Mouse (Mus musculus) megakaryocyte progenitor cell, adult 5-6 weeks (primary cell): ENCODE measurements at regions not wholly inside any gene's neighbourhood (a gene's known extent, or its start where the extent isn't known, plus 50 kb on each side); places are given as distances from the start of the nearest gene placed in this dataset.
"Not testable (repeated sequence)": the region's sequence is repeated elsewhere in the genome, so short reads cannot be mapped to it uniquely, and the experiment has no call there.

Experiments
- ATAC-seq: replicated peaks from 2 replicates; pipeline ENCODE4 v1.8.0; 2016; ENCODE audit warnings: mild to moderate bottlenecking, moderate TSS enrichment, inconsistent platforms; ENCODE audit not compliant: poor library complexity

DNA sequence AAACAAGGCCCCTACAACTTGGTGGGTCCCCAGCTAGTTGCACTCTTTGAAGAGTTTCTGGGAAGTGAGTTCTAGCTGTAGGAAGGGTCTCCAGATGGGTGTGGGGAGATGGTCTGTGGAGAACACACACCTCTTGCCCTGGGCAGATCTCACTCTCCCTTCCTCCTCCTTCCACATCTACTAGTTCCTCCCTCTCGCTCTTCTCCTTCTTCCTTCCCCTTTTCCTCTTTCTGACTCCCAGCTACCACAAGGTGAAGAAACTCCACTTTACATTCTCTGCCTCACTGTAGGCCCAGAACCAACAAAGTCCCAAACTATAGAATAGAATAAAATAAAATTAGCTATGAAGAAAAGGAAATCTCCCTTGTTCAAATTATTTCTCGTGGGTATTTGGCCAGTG, 311.0 kb upstream of the Ercc4 start:
- ATAC-seq, result peak; percentile 65

- no peak for ATAC-seq
These were observed 309.3 kb upstream of the Ercc4 start for GRCm38 (mm10) chr16:12800181-12800580.

DNA sequence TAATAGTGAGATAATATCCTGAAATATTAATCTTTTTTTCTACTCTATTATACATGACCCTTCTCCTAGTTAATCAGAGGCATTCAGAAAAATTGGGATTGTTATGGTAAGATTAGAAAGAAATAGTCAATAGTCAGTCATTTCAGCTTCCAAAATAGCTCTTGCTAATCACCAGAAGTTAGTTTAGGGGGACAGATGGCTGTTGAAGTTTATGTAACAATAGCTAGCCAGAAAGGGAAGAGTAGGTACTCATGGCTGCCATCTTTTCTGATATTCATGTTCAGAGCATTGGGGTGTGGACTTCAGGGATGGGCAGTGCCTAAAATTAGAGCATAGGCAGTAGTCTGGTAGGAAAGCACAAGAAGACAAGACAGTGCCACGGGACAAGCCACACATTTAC, 306.8 kb upstream of the Ercc4 start:
- ATAC-seq, result no peak

- ATAC-seq, result no peak
These were observed 302.1 kb upstream of the Ercc4 start for GRCm38 (mm10) chr16:12807351-12807871.

- no peak for ATAC-seq
These were observed 298.4 kb upstream of the Ercc4 start for GRCm38 (mm10) chr16:12811088-12811487.

- ATAC-seq, result no peak
These were observed 284.8 kb upstream of the Ercc4 start for GRCm38 (mm10) chr16:12824646-12825045.

DNA sequence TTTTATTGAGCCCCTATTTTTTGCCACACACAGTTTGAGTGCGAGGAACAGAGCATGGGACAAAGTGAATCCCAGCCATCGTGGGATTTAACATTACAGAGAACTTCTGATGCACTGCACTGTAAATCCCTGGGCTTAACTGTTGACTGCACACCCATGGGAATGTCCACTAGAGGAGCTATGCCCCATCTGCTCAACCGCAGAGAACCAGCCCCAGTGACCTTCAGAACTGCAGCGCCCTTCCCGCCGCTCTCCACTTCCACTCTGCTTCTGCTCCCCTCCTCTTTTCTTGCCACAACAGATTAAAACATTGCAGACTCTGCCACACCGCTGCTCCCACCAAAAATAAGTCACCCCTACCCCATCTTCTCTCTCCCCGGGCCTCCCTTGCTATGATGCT, 283.3 kb upstream of the Ercc4 start:
- peak; percentile 42; the same call in 1 of the 2 replicates for ATAC-seq

DNA sequence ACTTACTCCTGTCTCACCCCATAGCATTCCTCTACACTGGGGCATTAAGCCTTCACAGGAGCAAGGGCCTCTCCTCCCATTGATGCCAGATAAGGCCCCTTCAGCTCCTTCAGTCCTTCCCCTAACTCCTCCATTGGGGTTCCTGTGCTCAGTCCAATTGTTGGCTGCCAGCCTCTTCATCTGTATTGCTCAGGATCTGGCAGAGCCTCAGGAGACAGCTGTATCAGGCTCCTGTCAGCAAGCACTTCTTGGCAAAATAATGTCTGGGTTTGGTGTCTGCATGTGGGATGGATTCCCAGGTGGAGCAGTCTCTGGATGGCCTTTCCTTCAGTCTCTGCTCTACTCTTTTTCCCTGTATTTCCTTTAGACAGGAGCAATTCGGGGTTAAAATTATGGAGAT, 278.2 kb upstream of the Ercc4 start:
- ATAC-seq, result not testable (repeated sequence)

GRCm38 (mm10) chr16:12856356-12856755, 253.1 kb upstream of the Ercc4 start:
- no peak for ATAC-seq

GRCm38 (mm10) chr16:12859714-12860355, 249.6 kb upstream of the Ercc4 start:
- ATAC-seq, result no peak

DNA sequence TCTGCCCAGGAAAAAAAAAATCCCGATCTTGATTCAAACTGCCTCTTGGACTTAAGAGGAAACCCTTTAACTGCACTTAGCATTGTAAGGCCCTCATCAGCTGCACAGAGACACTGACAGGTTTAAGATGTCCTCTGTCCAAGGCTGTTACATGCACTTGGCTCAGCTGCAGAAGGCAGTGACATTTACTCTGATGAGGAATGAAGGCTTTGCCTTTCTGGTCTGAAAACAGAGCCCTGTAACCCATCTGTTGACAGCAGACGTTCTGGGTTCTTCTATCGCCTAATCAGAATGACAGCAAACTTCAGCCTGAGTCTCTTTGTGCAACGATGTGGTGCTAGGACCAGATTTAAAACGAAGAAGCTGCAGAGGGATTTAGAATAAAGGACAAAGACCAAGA, 246.9 kb upstream of the Ercc4 start:
- ATAC-seq, result no peak

DNA sequence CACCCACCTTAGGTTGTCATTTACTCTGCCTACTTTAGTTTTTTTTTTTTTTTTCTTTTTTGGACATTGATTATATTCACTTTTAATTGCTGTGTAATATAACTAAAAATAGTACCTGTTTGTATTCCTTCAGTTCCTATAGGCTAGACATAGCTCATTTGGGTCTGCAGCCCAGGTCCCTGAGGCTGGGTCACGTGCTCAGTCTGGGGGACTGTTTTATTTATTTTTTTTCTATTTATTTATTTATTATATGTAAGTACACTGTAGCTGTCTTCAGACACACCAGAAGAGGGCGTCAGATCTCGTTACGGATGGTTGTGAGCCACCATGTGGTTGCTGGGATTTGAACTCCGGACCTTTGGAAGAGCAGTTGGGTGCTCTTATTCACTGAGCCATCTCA, 231.2 kb upstream of the Ercc4 start:
- not testable (repeated sequence) for ATAC-seq

DNA sequence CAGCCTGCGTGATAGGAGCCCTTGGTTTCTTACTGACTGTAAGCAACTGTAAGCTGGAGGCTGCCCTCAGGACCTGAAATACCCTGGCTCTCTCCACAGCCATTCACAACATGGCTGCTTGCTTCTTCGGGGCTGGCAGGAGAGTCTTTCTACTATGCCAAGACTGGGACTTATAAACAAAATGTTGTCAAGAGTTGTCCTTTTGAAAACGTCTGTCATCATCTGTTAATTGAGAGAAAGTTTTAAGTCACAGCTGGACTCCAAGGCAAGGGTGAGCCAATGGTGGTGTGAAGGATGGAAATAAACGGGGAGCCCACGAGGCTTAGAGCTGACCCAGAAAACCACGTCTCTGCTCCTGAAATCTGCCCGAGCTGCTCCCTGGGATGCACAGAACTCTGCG, 229.5 kb upstream of the Ercc4 start:
- ATAC-seq, result no peak

GRCm38 (mm10) chr16:12880481-12880880, 229.0 kb upstream of the Ercc4 start:
- no peak for ATAC-seq

- no peak for ATAC-seq
These were observed 226.8 kb upstream of the Ercc4 start for GRCm38 (mm10) chr16:12882690-12883089.

GRCm38 (mm10) chr16:12884556-12884955, 224.9 kb upstream of the Ercc4 start:
- no peak for ATAC-seq

- ATAC-seq, result no peak
These were observed 223.4 kb upstream of the Ercc4 start for GRCm38 (mm10) chr16:12886127-12886526.

DNA sequence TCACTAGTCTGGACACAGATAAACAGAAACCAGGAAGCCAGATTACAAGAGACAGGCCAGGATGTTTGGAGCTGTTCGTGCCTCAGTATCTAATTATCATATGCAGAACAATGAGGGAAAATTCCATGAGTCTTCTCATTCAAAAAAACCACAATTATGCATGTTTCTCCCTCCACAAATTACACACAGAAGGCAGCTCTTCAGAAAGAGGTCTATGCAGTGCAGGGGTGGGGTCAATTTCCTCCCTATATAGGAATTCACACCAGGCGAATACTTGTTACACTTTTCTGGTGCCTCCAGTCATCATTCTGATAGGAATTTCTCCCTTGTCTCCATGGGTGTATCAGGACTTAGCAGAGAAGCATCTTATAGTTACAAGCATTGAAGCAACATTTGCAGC, 222.1 kb upstream of the Ercc4 start:
- no peak for ATAC-seq

DNA sequence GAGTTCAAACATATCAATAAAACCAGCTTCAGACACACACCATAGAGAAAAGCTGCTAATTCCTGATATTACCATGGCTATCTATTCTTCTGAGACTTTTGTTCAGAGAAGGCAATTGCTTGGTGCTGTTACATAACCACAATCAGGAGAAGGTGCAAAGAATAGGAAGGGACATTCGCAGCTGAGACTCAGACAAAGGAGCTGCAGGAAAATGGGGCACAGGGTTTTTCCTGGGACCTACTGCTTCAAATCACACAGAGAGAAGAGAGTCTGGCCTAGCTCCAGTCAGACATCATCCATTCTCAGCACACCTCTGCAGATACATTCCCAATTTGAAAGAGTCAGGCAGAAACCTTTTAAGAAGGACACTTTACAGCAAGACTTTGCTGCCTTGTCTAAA, 219.4 kb upstream of the Ercc4 start:
- ATAC-seq, result no peak

- peak; percentile 49; the same call in 1 of the 2 replicates for ATAC-seq
These were observed 218.9 kb upstream of the Ercc4 start for GRCm38 (mm10) chr16:12890545-12890944.

- ATAC-seq, result peak; percentile 89
These were observed 216.7 kb upstream of the Ercc4 start for GRCm38 (mm10) chr16:12892658-12893305.

- ATAC-seq, result no peak
These were observed 212.2 kb upstream of the Ercc4 start for GRCm38 (mm10) chr16:12897267-12897666.

DNA sequence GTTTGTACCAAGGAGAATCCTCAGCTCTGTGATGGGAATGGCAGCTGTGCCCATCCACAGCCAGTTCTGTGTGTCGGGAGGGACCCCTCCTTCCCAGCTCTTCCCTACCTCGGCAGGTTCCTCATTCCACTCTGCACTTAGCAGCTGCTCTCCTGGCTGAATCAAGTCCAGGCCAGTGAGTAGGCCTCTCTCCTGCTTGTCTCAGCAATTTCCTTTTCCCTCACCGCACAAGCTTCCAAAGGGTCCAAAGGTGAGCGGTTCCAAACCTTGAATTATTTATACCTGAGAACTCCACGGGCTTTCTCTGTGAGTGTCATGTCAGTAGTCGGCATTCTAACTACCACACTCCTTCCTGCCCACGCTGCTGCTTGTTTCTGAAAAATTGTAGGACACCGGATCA, 208.8 kb upstream of the Ercc4 start:
- ATAC-seq, result no peak
